ENCODE assay signal across 15 mouse cellular contexts in genomic region chr7:118143123-118143522, GRCm38 (mm10).
"Had no signal": no experiment of that assay in that cellular context is flagged by ENCODE, and none has a peak within 500 bp of the region (broad histone marks: within the 10 kb centered on the region; RNA-seq: fewer than 3 reads in every experiment).

No protein-coding gene starts in this region.

- ATAC-seq: intestine, embryonic 16.5 days; lung, postnatal 0 days; midbrain, embryonic 15.5 days had no signal

- H3K27me3 ChIP-seq: midbrain, embryonic 15.5 days; neural tube, embryonic 13.5 days had no signal

- H3K27ac ChIP-seq: kidney, postnatal 0 days; layer of hippocampus, adult 2 months; limb, embryonic 10.5 days; midbrain, embryonic 15.5 days; neural tube, embryonic 13.5 days had no signal

- H3K4me2 ChIP-seq: midbrain, embryonic 11.5 days; midbrain, embryonic 15.5 days; neural tube, embryonic 13.5 days had no signal

- H3K4me3 ChIP-seq: layer of hippocampus, adult 2 months; limb, embryonic 10.5 days; midbrain, embryonic 15.5 days; neural tube, embryonic 13.5 days had no signal

- H3K4me1 ChIP-seq: limb, embryonic 10.5 days; midbrain, embryonic 15.5 days; neural tube, embryonic 13.5 days had no signal

- H3K9me3 ChIP-seq: limb, embryonic 10.5 days; midbrain, embryonic 15.5 days; neural tube, embryonic 13.5 days had no signal

- H3K9ac ChIP-seq: midbrain, embryonic 15.5 days; neural tube, embryonic 13.5 days had no signal

- DNase-seq: kidney, adult 2 months; kidney, postnatal 36 days; lung, adult 2 months; lung, postnatal 36 days; right cerebral cortex, adult 18-20 months; right cerebral cortex, postnatal 25 days; thymus, postnatal 36 days had no signal
